Mouse (Mus musculus): ENCODE data around the gene Tomm6.
"Not testable (repeated sequence)": the region's sequence is repeated elsewhere in the genome, so short reads cannot be mapped to it uniquely, and the experiment has no call there.

Gene Tomm6

DNA sequence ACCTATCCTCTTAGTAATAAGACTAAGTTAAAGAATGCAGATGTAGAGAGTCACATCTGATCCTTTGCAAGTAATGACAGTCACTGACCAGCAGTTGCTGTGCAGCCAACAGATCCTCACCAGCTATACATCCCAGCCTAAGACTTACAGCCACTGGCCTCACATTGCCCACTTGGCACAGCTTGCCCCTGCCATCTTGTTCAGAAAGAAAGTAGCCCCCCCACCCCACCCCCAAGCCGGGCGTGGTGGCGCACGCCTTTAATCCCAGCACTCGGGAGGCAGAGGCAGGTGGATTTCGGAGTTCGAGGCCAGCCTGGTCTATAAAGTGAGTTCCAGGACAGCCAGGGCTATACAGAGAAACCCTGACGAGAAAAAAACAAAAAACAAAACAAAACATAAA, 33.8 kb downstream of the Tomm6 start:
- DNase-seq (ENCODE audit: low read depth, low spot score) = not testable (repeated sequence)

DNA sequence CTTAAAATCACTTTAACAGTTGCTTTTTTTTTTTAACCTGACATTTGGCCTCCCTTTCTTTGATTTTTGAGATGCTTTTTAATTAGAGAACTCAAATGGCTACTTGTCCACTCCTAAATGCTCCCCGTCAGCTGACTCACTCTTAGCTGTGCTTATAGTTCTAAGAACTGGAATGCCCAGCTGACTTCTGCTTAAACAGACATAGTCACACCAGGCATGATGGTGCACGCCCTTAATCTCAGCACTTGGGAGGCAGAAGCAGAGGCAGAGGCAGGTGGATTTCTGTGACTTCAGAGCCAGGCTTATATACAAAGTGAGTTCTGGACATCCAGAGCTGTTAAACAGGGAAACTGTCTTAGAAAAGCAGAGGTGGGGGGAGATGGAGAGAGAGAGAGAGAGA, 36.2 kb downstream of the Tomm6 start:
- no peak for DNase-seq (ENCODE audit: low read depth, low spot score)

DNA sequence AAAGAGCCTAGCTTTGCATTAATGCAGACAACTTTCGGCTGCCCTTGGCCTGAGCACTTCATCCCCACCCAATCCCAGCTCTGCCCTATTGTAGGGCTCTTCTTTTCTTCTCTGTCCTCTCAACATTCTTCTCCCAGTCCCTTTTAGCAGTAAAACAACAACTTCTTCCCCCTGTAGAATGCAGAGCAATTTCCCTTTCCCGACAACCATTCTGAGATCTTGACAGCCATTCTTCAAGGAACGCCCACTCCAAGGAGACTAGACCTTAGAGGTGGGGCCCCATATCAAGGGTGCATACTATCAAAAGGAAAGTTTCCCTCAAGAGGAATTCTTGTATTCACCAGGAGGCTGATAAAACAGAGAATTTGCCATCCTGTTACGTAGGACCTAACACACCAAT, 39.2 kb downstream of the Tomm6 start:
- peak; percentile 64 for DNase-seq (ENCODE audit: low read depth, low spot score)

DNA sequence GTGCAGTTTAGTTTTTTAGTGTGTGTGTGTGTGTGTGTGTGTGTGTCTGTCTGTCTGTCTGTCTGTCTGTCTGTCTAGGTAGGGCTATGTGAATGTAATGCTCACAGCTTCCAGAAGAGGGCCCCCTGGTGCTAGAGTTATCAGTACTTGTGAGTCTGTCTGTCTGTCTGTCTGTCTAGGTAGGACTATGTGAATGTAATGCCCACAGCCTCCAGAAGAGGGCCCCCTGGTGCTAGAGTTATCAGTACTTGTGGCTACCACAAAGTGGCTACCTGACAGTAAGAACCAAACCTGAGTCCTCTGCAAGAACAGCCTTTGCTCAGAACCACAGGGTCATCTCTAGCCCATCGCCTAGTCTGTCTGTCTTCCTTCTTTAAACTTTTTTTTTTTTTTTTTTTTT, 41.5 kb downstream of the Tomm6 start:
- DNase-seq (ENCODE audit: low read depth, low spot score) = peak; percentile 96

DNA sequence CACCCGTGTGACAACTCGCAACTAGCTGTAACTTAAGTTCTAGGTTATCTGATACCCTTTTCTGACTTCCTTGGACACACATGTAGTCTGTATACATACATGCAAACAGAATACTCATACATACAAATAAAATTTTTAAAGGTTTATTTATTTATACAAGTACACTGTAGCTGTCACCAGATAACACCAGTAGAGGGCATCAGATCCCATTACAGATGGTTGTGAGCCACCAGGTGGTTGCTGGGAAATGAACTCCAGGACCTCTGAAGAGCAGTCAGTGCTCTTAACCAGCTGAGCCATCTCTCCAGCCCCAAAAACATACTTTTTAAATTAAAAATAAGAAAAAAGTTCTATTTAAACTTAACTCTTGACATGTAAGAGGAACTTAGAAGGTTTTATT, 45.2 kb downstream of the Tomm6 start:
- DNase-seq (ENCODE audit: low read depth, low spot score) = peak; percentile 63

Measured in R1 (cell line).